Mouse (Mus musculus) ES-Bruce4 (cell line): ENCODE measurements around the gene Plet1. TPM values are rescaled to one million over a fixed set of nuclear protein-coding genes. Genes with fewer than 3 reads are reported as not detected.

Source experiments
- H3K27ac ChIP-seq: 2 replicates; pipeline ENCODE4 v1.5.1; 2012; ENCODE audit warnings: low read length, inconsistent platforms; ENCODE audit not compliant: insufficient read depth
- H3K27me3 ChIP-seq: 2 replicates; pipeline ENCODE4 v1.6.1; 2012; ENCODE audit warnings: mild to moderate bottlenecking, low read length, inconsistent platforms; ENCODE audit not compliant: control insufficient read depth, poor library complexity, insufficient read depth, severe bottlenecking
- H3K36me3 ChIP-seq: 2 replicates; pipeline ENCODE4 v1.6.1; 2012; ENCODE audit warnings: inconsistent platforms, mild to moderate bottlenecking, low read length, moderate library complexity; ENCODE audit not compliant: control insufficient read depth, poor library complexity, insufficient read depth, severe bottlenecking
- H3K4me1 ChIP-seq: one replicate; pipeline ENCODE4 v1.8.1; 2011; ENCODE audit warnings: low read length; ENCODE audit not compliant: control insufficient read depth, insufficient read depth
- H3K4me3 ChIP-seq: 2 replicates; pipeline ENCODE4 v1.5.1; 2011; ENCODE audit warnings: low read depth, mild to moderate bottlenecking, low read length
- H3K9ac ChIP-seq: 2 replicates; pipeline ENCODE4 v1.6.1; 2012; ENCODE audit warnings: low read depth, mild to moderate bottlenecking, inconsistent platforms; ENCODE audit not compliant: poor library complexity, severe bottlenecking
- H3K9me3 ChIP-seq: replicated peaks from 2 replicates; pipeline ENCODE4 v1.6.1; 2012; ENCODE audit warnings: mild to moderate bottlenecking, low read length, inconsistent platforms; ENCODE audit not compliant: control insufficient read depth, poor library complexity, insufficient read depth, severe bottlenecking
- CTCF ChIP-seq: IDR thresholded peaks from one replicate; pipeline ENCODE4 v1.8.1; 2011; ENCODE audit warnings: low read depth, low read length
- EP300 ChIP-seq: IDR thresholded peaks from 2 replicates; pipeline ENCODE4 v1.6.1; 2011; ENCODE audit warnings: low read depth, low read length; ENCODE audit not compliant: insufficient read depth
- POLR2A ChIP-seq: IDR thresholded peaks from one replicate; pipeline ENCODE4 v1.8.1; 2011; ENCODE audit warnings: low read length; ENCODE audit not compliant: insufficient read depth
- polyA plus RNA-seq: library from polyadenylated mRNA; stranded (reverse); fragments of >200 nt; gene quantifications from 2 replicates; pipeline ENCODE4 v1.2.4, GENCODE M21; 2011; ENCODE audit warnings: low read depth; ENCODE audit not compliant: missing spikeins, insufficient read depth, insufficient read length

Gene Plet1
- 22.7 and 30.9 TPM in 2 replicates for polyA plus RNA-seq

GRCm38 (mm10) chr9:50494311-50494710, at the start of gene Plet1:
Gene Plet1, plus strand, starts transcription at chr9:50494525.
- H3K27ac ChIP-seq, result peak within 1 kb of the TSS; percentile 59
- no peaks in the 10 kb centered on the region for H3K36me3 ChIP-seq
- peaks cover 7% of the 10 kb centered on the region for H3K4me1 ChIP-seq
- H3K9me3 ChIP-seq, result no peaks in the 10 kb centered on the region
- no peaks in the 10 kb centered on the region for H3K27me3 ChIP-seq
- no peak for TF ChIP-seq CTCF
- peak; percentile 69 for TF ChIP-seq POLR2A
- H3K9ac ChIP-seq, result no peak within 1 kb of the TSS
- H3K4me3 ChIP-seq, result peak within 1 kb of the TSS; percentile 79

- Histone ChIP-seq H3K36me3 (no peaks in the 10 kb centered on the region), H3K27me3 (no peaks in the 10 kb centered on the region), H3K9ac (no peak overlapping the region), H3K4me3 (no peak overlapping the region), H3K27ac (no peak overlapping the region), H3K4me1 (no peaks in the 10 kb centered on the region), H3K9me3 (no peaks in the 10 kb centered on the region)
- TF ChIP-seq CTCF, result no peak
- TF ChIP-seq EP300, result no peak
- no peak for TF ChIP-seq POLR2A
These were observed 45.3 kb upstream of the Plet1 start for GRCm38 (mm10) chr9:50449048-50449447.

- TF ChIP-seq EP300, result no peak
- Histone ChIP-seq H3K27ac (no peak overlapping the region), H3K36me3 (no peaks in the 10 kb centered on the region), H3K9ac (no peak overlapping the region), H3K27me3 (no peaks in the 10 kb centered on the region), H3K4me3 (no peak overlapping the region), H3K4me1 (no peaks in the 10 kb centered on the region), H3K9me3 (no peaks in the 10 kb centered on the region)
These were observed 42.7 kb upstream of the Plet1 start for GRCm38 (mm10) chr9:50451456-50452218.

- Histone ChIP-seq H3K9ac (no peak overlapping the region), H3K27ac (no peak overlapping the region), H3K9me3 (no peaks in the 10 kb centered on the region), H3K36me3 (no peaks in the 10 kb centered on the region), H3K4me3 (no peak overlapping the region), H3K4me1 (no peaks in the 10 kb centered on the region), H3K27me3 (no peaks in the 10 kb centered on the region)
- TF ChIP-seq CTCF, result peak; percentile 100
- TF ChIP-seq POLR2A, result no peak
- TF ChIP-seq EP300, result peak; percentile 58; the same call in 1 of the 2 replicates
These were observed 42.0 kb upstream of the Plet1 start for GRCm38 (mm10) chr9:50452303-50452775.

- Histone ChIP-seq H3K4me3 (no peak overlapping the region), H3K27me3 (no peaks in the 10 kb centered on the region), H3K4me1 (no peaks in the 10 kb centered on the region), H3K9me3 (no peaks in the 10 kb centered on the region), H3K36me3 (no peaks in the 10 kb centered on the region), H3K27ac (no peak overlapping the region), H3K9ac (no peak overlapping the region)
- TF ChIP-seq CTCF, result no peak
- no peak for TF ChIP-seq POLR2A
These were observed 36.7 kb upstream of the Plet1 start for GRCm38 (mm10) chr9:50457596-50457995.

GRCm38 (mm10) chr9:50459537-50459936, 34.8 kb upstream of the Plet1 start:
- TF ChIP-seq POLR2A (no peak), CTCF (no peak), EP300 (no peak)
- H3K9me3 ChIP-seq, result no peaks in the 10 kb centered on the region
- H3K27ac ChIP-seq, result no peak overlapping the region
- H3K4me1 ChIP-seq, result no peaks in the 10 kb centered on the region
- no peaks in the 10 kb centered on the region for H3K36me3 ChIP-seq
- H3K9ac ChIP-seq, result no peak overlapping the region
- H3K4me3 ChIP-seq, result no peak overlapping the region
- no peaks in the 10 kb centered on the region for H3K27me3 ChIP-seq
